Mouse (Mus musculus): ENCODE data around the gene Gm10322. TPM values are rescaled to one million over a fixed set of nuclear protein-coding genes. Genes with fewer than 3 reads are reported as not detected.

Gene Gm10322
- polyA plus RNA-seq, 1 experiment = not detected

- Histone ChIP-seq H3K27ac (ENCODE audit: insufficient read depth, low read length) (no peak overlapping the region), H3K4me3 (ENCODE audit: insufficient read depth, low read length) (no peak overlapping the region), H3K4me1 (ENCODE audit: control insufficient read depth, insufficient read depth, low read length) (peaks cover 5% of the 10 kb centered on the region)
- TF ChIP-seq CTCF (IDR thresholded peaks at IDR 0.05; ENCODE audit: extremely low read depth, insufficient read depth, low read length) (no peak), POLR2A (IDR thresholded peaks at IDR 0.05; ENCODE audit: extremely low read depth, insufficient read depth, low read length) (no peak)
These were observed 37.7 kb upstream of the Gm10322 start for GRCm38 (mm10) chr10:59577871-59578801.

DNA sequence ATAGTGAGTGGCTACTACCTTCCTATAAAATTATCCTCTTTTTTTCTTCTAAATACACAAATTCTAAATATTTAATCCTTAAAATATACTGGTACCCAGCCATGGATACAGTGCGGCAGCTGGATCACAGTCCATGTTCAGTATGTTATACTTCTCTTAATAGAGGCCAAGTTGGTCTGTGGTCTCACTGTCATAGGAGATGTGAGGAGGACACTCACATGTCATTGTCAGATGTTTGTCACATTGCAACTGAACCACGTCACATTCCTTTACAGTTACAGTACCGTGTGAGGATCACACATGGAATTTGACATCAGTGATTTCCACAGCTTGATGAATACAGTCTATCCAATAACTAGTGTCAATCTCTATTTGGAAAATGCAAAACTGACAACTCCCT lies 36.2 kb upstream of the Gm10322 start:
- H3K27ac ChIP-seq (ENCODE audit: insufficient read depth, low read length) = no peak overlapping the region
- H3K4me3 ChIP-seq (ENCODE audit: insufficient read depth, low read length) = no peak overlapping the region
- no peak for TF ChIP-seq POLR2A (IDR thresholded peaks at IDR 0.05; ENCODE audit: extremely low read depth, insufficient read depth, low read length)
- TF ChIP-seq CTCF (IDR thresholded peaks at IDR 0.05; ENCODE audit: extremely low read depth, insufficient read depth, low read length) = no peak
- H3K4me1 ChIP-seq (ENCODE audit: control insufficient read depth, insufficient read depth, low read length) = peaks cover 5% of the 10 kb centered on the region

GRCm38 (mm10) chr10:59580593-59581149 lies 35.2 kb upstream of the Gm10322 start:
- Histone ChIP-seq H3K4me1 (ENCODE audit: control insufficient read depth, insufficient read depth, low read length) (peaks cover 5% of the 10 kb centered on the region), H3K4me3 (ENCODE audit: insufficient read depth, low read length) (no peak overlapping the region), H3K27ac (ENCODE audit: insufficient read depth, low read length) (no peak overlapping the region)
- TF ChIP-seq CTCF (IDR thresholded peaks at IDR 0.05; ENCODE audit: extremely low read depth, insufficient read depth, low read length) = no peak
- no peak for TF ChIP-seq POLR2A (IDR thresholded peaks at IDR 0.05; ENCODE audit: extremely low read depth, insufficient read depth, low read length)

DNA sequence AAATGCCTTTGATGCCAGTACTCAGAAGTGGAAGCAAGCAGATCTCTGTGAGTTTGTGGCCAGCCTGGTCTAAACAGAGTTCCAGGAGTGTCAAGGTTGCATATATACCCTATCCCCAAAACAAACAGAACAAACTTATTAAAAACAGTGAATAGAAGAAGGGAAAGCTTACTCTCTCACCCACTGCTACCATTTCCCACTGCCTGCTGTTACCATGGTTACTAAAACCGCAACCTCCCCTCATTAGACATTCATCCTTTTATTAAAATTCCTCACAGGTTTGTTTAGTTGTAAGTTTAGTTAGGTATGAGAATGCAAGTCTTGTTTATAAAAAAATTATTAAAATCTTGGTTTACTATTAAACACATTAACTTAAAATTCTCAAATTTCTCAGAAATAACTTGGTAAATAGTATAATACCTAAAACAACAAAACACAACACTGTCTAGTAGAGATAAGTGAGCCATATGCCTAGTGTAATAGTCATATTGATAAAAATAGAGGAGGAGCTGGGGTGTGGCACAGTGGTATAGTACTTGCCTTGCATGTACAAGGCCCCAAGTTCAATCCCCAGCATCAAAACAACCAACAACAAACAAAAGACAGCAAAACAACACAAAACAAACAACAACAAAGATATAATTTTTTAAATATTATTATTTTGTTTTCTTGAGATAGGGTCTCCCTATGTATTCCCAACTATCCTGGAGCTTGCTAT lies 33.9 kb upstream of the Gm10322 start:
- TF ChIP-seq CTCF (IDR thresholded peaks at IDR 0.05; ENCODE audit: extremely low read depth, insufficient read depth, low read length) (no peak), POLR2A (IDR thresholded peaks at IDR 0.05; ENCODE audit: extremely low read depth, insufficient read depth, low read length) (no peak)
- peaks cover 4% of the 10 kb centered on the region; the same call in 1 of the 2 replicates for H3K4me1 ChIP-seq (ENCODE audit: control insufficient read depth, insufficient read depth, low read length)
- H3K27ac ChIP-seq (ENCODE audit: insufficient read depth, low read length) = no peak overlapping the region
- H3K4me3 ChIP-seq (ENCODE audit: insufficient read depth, low read length) = no peak overlapping the region

- H3K4me3 ChIP-seq (ENCODE audit: insufficient read depth, low read length) = no peak overlapping the region
- TF ChIP-seq POLR2A (IDR thresholded peaks at IDR 0.05; ENCODE audit: extremely low read depth, insufficient read depth, low read length) = no peak
- no peak for TF ChIP-seq CTCF (IDR thresholded peaks at IDR 0.05; ENCODE audit: extremely low read depth, insufficient read depth, low read length)
- H3K4me1 ChIP-seq (ENCODE audit: control insufficient read depth, insufficient read depth, low read length) = peaks cover 7% of the 10 kb centered on the region
- no peak overlapping the region for H3K27ac ChIP-seq (ENCODE audit: insufficient read depth, low read length)
These were observed 30.2 kb upstream of the Gm10322 start for GRCm38 (mm10) chr10:59585621-59586020.

DNA sequence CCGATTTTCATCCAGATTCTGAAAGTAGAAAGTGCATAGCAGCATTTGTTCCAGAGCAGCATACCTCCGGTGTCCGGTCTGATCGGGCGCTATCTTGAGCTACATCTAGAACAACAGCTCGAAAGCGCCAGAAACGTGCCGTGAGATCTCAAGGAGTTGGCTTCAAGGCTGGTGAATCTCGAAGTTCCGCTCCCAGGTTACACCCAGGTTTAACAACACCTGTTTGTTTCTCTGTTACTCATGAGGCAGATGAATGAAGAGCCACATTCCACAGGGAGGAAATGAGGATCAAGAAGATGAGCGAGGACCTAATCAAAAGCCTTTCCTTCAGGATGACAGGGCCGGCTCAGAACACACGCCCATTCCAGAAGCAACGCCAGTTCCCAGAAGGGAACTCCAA lies 29.0 kb upstream of the Gm10322 start:
- Histone ChIP-seq H3K4me1 (ENCODE audit: control insufficient read depth, insufficient read depth, low read length) (peaks cover 9% of the 10 kb centered on the region), H3K27ac (ENCODE audit: insufficient read depth, low read length) (no peak overlapping the region), H3K4me3 (ENCODE audit: insufficient read depth, low read length) (no peak overlapping the region)
- TF ChIP-seq POLR2A (IDR thresholded peaks at IDR 0.05; ENCODE audit: extremely low read depth, insufficient read depth, low read length) = no peak
- TF ChIP-seq CTCF (IDR thresholded peaks at IDR 0.05; ENCODE audit: extremely low read depth, insufficient read depth, low read length) = no peak

GRCm38 (mm10) chr10:59588135-59588534 lies 27.7 kb upstream of the Gm10322 start:
- no peak overlapping the region for H3K27ac ChIP-seq (ENCODE audit: insufficient read depth, low read length)
- H3K4me3 ChIP-seq (ENCODE audit: insufficient read depth, low read length) = no peak overlapping the region
- TF ChIP-seq CTCF (IDR thresholded peaks at IDR 0.05; ENCODE audit: extremely low read depth, insufficient read depth, low read length) = no peak
- TF ChIP-seq POLR2A (IDR thresholded peaks at IDR 0.05; ENCODE audit: extremely low read depth, insufficient read depth, low read length) = no peak
- peaks cover 10% of the 10 kb centered on the region for H3K4me1 ChIP-seq (ENCODE audit: control insufficient read depth, insufficient read depth, low read length)

DNA sequence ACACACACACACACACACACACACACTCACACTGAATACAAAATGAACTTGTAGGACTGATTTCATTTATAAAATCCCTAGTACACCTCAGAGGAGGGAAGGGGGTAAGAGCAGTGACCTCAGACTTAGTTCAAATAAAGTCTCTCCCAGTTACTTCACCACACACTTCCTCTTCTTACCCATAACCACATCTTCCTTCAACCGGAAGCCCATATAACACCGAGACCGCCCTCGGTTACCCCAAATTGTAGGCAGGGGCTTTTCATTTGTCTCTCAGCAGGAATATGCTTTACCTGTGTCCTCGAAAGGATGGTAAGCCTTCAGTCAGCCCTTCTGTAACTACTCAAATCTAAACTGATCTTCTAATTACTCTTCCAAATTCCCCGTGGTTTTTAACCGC lies 26.4 kb upstream of the Gm10322 start:
- TF ChIP-seq POLR2A (IDR thresholded peaks at IDR 0.05; ENCODE audit: extremely low read depth, insufficient read depth, low read length) (no peak), CTCF (IDR thresholded peaks at IDR 0.05; ENCODE audit: extremely low read depth, insufficient read depth, low read length) (no peak)

GRCm38 (mm10) chr10:59589856-59590255 lies 26.0 kb upstream of the Gm10322 start:
- H3K4me1 ChIP-seq (ENCODE audit: control insufficient read depth, insufficient read depth, low read length) = peaks cover 13% of the 10 kb centered on the region
- H3K4me3 ChIP-seq (ENCODE audit: insufficient read depth, low read length) = no peak overlapping the region
- TF ChIP-seq CTCF (IDR thresholded peaks at IDR 0.05; ENCODE audit: extremely low read depth, insufficient read depth, low read length) = no peak
- no peak for TF ChIP-seq POLR2A (IDR thresholded peaks at IDR 0.05; ENCODE audit: extremely low read depth, insufficient read depth, low read length)
- no peak overlapping the region for H3K27ac ChIP-seq (ENCODE audit: insufficient read depth, low read length)

More for the DNA sequence above, 26.4 kb upstream of the Gm10322 start:
- H3K4me3 ChIP-seq (ENCODE audit: insufficient read depth, low read length) = no peak overlapping the region
- H3K27ac ChIP-seq (ENCODE audit: insufficient read depth, low read length) = no peak overlapping the region
- H3K4me1 ChIP-seq (ENCODE audit: control insufficient read depth, insufficient read depth, low read length) = peaks cover 13% of the 10 kb centered on the region
